Mouse (Mus musculus) heart, postnatal 36 days (tissue): ENCODE data around the gene Anp32e. TPM values are rescaled to one million over a fixed set of nuclear protein-coding genes. Genes with fewer than 3 reads are reported as not detected.
"Not testable (repeated sequence)": the region's sequence is repeated elsewhere in the genome, so short reads cannot be mapped to it uniquely, and the experiment has no call there.

Experiments used
- DNase-seq, 2 experiments: peaks; one replicate each; pipeline ENCODE4 v3.0.0; 2021 to 2022
- intact Hi-C: fragments of 180-260 bp; cut with DNase I; formaldehyde crosslinking; loops from one replicate; pipeline ENCODE4 v1.15.1; 2025
- total RNA-seq, 2 experiments: library from RNA; stranded (reverse); gene quantifications; 2 replicates each; pipeline ENCODE4 v1.2.3; 2021

Anp32e gene
- total RNA-seq, 2 experiments from 2014 or later = 82.7 to 85.9 TPM

- peak; percentile 27 to 48 for DNase-seq
- intact Hi-C loops = loop anchor here (1.0 to 2.0 kb wide), 3 partner anchors 27 to 181 kb away; no protein-coding TSS in a partner anchor
These were observed 36.7 kb downstream of the Anp32e start for GRCm38 (mm10) chr3:95965518-95966451.

DNA sequence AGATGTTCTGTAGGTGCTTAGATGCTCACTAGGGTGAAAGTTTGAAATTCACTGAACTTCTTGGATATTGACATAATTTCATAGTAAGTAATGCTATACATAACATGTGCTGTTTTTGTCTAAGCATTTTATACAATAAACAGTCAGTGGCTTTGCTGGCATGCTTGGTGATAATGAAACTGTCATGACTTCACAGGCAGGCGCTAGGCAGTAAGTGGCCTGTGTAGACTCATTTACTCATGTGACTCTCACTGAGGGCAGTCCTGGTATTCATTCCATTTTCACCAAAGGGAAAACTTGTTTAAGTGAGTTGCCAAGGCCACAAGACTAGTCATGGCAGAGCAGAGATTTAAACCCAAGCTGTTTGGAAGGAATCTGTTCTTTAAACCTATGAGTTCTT is 40.2 kb downstream of the Anp32e start:
- intact Hi-C loops = no loop called here

GRCm38 (mm10) chr3:95970661-95971060 is 41.6 kb downstream of the Anp32e start:
- intact Hi-C loops, DNase-seq: not testable (repeated sequence)

More for the DNA sequence above, 40.2 kb downstream of the Anp32e start:
- DNase-seq = no peak

GRCm38 (mm10) chr3:95972251-95972872 is 43.3 kb downstream of the Anp32e start:
- intact Hi-C loops = no loop called here
- no peak for DNase-seq

DNA sequence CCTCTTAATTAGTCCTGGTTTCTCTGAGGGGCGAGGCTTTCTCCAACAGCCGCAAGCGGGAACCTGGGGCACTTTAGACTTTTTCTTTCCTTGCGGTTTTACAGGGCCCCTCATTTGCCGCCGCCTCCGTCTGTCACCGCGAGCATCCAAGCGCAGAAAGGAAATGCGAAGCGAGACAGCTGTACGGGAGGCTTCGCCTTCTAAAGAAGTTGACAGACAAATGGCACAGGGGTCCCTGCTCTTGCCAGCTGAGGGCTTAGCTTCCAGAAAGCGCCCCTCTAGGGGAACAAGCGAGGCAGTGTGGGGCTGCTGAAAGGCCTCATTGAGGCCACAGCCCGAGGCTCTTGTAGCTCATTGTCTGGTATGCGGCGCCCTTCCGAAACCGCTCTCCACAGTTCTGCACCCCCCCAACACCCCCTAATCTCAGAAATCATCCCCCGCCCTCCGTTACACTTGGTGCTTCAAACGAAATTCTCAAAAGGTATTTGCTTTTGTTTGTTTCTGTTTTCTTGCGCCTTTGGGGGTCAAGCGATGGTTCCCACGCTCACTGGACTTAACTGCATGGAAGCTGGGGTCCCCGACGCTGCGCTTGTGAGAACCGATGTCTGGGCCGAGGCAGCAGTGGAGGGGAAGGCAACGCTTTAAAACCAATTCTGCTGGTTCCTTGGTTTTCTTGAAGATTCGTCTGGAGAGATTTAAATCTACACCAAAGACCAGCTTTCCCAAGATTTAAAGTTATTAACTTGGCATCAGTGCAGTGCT is 44.0 kb downstream of the Anp32e start:
- no peak for DNase-seq
- intact Hi-C loops = no loop called here

- no peak for DNase-seq
- intact Hi-C loops = no loop called here
These were observed 48.0 kb downstream of the Anp32e start for GRCm38 (mm10) chr3:95977079-95977478.

DNA sequence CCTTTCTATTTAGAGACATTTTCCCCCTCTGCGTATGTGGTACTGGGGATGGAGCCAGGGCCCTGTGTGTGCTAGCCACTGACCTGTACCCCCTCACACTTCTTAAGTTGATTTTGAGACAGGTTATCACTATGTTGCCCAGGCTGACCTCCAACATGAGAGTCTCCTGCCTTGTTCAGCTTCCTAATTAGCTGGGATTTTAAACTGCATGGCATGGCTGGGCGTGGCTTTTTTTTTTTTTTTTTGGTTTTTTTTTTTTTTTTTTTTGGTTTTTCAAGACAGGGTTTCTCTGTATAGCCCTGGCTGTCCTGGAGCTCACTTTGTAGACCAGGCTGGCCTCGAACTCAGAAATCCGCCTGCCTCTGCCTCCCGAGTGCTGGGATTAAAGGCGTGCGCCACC is 48.5 kb downstream of the Anp32e start:
- DNase-seq, intact Hi-C loops: not testable (repeated sequence)

- intact Hi-C loops = no loop called here
- DNase-seq = no peak
These were observed 49.2 kb downstream of the Anp32e start for GRCm38 (mm10) chr3:95978265-95978664.

DNA sequence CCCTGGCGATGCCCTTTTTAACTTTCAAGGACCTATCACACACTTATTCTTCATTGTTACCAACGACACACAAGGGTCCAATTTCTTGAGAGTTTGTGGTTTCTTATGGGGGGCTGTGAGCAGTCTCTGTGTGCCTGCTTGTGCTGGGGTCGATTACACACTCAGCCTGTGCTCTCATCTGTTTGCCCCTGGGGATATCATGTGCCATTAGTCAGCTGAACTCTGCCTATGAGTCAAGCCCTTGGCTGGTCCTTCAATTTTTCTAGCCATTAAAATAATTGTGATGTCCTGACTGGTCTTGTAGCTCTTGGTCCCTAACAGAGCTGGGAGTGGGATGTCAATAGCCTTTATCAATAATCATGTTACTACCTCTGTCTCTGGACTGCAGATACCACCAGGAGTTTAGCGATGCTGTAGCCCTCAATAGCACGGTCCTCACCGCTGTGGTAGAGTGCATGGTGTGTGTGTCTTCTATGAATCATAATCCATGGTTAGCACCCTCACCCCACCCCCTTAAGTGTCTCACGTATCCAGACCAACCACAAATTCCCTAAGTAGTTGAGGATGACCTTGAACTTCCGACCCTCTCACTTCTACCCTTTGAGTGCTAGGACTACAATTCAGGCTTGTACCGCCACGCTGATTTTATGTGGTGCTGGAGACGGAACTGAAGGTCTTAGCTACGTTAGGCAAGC is 51.4 kb downstream of the Anp32e start:
- intact Hi-C loops = no loop called here
- no peak for DNase-seq

- intact Hi-C loops = no loop called here
- no peak for DNase-seq
These were observed 53.1 kb downstream of the Anp32e start for GRCm38 (mm10) chr3:95982129-95982528.

DNA sequence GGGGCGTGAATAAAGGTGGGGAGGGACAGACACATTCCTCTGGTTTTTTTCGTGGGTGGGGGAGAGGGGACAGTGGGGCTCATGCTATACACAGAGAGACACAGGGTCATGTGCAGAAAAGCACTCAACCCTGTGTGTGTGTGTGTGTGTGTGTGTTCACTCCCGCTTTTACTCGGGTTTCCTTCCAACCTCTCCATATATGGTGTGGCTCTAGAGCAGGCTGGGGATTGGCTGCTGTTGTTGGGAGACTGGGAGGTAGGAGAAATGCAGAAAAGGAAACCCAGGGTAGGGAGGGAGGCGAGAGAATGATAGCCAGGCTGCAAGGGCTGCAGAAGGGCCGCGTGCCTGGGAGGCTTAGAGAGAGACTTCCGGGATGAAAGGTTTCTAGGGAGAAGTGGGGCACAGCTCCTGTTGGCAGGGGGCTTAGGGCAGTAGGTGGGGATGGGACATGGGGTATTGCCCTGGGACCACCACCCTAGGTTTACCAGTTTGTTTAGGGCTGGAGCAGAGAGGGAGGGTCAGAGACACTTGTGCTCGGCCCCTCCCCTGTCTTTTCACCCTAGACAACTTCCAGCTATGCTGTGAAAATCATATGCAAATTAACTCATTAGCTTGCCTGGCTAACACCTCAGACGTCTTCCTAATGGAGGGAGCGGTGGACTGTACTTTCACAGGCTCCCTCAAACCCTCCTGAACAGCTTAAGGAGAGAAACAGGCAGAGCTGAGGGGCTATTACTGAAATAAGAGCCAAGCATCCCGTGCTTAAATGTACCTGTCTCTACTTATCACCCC is 56.4 kb downstream of the Anp32e start:
- DNase-seq = peak; percentile 61 to 62
- intact Hi-C loops = loop anchor here (2.0 kb wide), 1 partner anchor 13 kb away; no protein-coding TSS in a partner anchor

DNA sequence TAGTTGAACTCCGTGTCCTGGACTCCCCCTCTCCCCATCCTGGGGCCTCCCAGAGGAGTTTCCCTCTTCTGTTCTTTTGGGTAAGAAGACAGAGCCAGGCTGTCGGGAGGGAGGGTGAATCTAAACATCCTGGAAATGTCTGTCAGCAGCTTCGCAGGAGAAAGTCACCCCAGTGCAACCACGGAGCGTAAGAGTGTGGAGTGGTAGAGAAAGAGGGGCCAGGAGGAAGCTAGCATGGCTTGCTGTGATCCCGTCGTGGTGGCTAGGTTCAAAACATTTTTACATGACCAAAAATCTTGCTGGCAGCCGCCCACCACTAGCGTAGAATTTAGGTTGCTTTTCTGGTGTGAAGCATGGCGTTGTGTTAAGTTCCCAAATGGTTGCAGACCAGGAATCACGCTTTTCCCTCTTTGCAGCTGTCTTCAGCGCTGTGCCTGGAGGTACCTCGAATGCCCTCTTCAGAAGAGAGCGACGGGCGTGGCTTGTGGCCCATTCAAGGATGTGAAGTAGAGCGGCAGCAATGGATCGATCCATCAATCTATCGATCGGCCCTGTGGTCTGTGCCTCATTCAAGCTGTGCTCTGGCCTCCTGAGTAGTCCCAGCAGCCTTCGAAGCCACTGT is 57.1 kb downstream of the Anp32e start:
- intact Hi-C loops = no loop called here
- peak; percentile 38 to 44 for DNase-seq

GRCm38 (mm10) chr3:95986984-95987383 is 57.9 kb downstream of the Anp32e start:
- intact Hi-C loops = no loop called here
- DNase-seq = no peak

DNA sequence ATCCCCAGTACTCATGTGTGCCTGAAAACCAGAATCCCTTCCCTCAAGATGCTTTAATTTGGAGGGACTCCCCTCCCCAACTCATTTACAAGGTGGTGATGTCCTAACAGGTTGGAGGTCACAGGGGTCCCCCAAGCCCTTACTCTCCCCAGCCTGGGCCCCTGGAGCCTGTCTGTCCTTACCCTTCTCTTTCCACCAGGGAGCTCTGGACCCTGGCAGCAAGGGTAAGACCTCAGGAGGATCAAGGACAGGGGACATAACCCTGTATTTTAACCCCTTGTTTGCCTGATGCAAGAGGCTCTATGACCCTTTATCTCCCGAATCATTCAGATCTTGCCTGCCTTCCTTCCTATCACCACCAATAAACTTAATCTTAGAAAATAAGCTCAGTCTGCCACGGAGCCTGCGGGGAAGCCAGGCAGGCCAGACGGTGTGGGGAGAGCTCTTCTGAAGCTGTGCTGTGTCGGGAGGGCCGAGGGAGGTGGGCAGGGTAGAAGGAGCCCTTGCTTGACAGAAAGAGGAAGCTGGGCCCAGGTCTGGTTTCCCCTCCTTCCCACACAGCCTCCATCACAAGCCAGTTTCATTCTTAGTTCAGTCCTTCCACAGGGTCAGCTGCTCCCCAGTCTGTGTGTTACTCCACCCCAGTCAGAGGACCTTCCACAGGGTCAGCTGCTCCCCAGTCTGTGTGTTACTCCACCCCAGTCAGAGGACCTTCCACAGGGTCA is 58.5 kb downstream of the Anp32e start:
- no peak for DNase-seq
- intact Hi-C loops = no loop called here

DNA sequence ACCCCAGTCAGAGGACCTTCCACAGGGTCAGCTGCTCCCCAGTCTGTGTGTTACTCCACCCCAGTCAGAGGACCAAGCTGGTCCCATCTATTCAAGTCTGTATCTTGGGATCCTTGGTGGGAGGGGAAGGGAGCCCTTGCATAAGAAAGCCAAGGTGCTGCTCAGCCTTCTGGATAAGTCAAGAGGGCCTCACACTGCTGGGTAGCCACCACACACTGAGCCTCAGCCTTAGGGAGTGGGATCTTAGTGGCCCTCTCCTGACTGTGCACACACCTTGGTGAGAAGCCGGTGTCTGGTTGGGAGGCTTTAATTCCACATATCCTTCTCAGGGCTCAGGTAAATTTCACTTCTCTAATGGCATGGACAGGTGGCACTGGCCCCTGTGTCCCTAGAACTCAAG is 59.1 kb downstream of the Anp32e start:
- DNase-seq = no peak
- intact Hi-C loops = no loop called here

- intact Hi-C loops = no loop called here
- DNase-seq = peak in 1 of 2 experiments; percentile 34
These were observed 59.9 kb downstream of the Anp32e start for GRCm38 (mm10) chr3:95988969-95989368.

GRCm38 (mm10) chr3:95990413-95990941 is 61.4 kb downstream of the Anp32e start:
- intact Hi-C loops = no loop called here
- DNase-seq = peak in 1 of 2 experiments; percentile 17

DNA sequence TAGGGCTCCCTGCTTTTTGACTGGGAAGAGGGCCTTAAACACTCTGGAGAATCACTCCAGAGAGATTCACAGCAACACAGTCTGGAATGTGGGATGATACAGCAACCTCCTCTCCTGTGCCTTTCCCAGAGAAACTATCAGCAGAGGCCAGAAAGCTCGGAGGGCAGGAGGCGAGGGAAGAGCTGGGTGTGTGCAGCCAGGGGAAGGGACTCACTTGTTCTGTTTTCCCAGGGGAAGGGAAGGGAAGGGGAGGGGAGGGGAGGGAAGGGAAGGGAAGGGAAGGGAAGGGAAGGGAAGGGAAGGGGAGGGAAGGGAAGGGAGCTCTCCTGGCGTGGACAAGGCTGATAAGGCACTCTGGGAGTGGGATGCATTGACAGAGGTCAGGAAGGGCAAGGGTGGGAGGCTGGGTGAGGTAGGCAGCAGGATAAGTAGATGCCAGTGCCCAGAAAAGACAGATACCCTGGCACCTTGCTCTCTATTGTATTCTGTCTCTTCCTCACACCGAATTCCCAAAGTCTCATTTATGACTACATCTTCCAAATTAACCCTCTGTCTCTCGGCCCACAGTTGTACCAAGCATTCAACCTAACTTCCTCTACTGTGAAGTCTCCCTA is 64.1 kb downstream of the Anp32e start:
- peak; percentile 35 to 53 for DNase-seq
- intact Hi-C loops = loop anchor here (2.0 kb wide), 1 partner anchor 26 kb away; no protein-coding TSS in a partner anchor
